Mouse (Mus musculus): ENCODE measurements around the gene Misp.

- TF ChIP-seq CTCF (IDR thresholded peaks at IDR 0.05; ENCODE audit: low read depth, low read length) (peak; percentile 88), POLR2A (IDR thresholded peaks at IDR 0.05; ENCODE audit: borderline replicate concordance, low read depth, low read length) (no peak)
These were observed 40.8 kb upstream of the Misp start for GRCm38 (mm10) chr10:79779784-79780663.

Data from bone marrow macrophage, adult 2 months (primary cell).